Mouse (Mus musculus): ENCODE results near the gene Hoxa10. TPM values are rescaled to one million over a fixed set of nuclear protein-coding genes. Genes with fewer than 3 reads are reported as not detected.
A peak's percentile ranks its signal among the peaks of the same experiment; 100 is the strongest.

The Hoxa10 gene
- polyA plus RNA-seq, 1 experiment from 2014 or later, result not detected

DNA sequence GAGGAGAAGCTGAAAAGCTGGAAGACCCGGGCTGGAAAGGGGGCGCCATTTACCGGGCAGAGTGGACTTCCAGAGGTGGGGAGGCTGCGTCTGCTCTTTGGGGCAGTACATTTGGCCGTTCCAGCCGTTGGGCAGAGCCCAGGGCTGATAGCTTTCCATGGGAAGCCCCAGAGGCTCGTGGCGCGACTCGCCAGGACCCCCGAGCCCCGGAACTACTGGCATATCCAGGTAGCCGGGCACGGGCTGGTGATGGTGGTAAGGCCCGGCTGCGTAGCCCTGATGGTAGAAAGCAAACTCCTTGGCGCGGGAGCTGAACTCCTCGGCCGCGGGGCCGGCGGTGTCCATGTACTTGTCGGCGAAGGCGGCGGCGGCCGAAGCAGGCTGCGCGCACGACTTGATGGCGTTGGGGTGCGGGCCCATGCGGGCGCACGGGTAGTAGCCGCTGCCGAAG is 19.2 kb upstream of the Hoxa10 start:
- no peak for ATAC-seq (replicated peaks; ENCODE audit: low FRiP score)
- WGBS, result under 1% methylated on average over 39 of the region's 39 CpGs
- no peaks in the 10 kb centered on the region for H3K9me3 ChIP-seq (ENCODE audit: control insufficient read depth, low read length)
- H3K4me2 ChIP-seq (ENCODE audit: low read depth, low read length, severe bottlenecking), result peak overlapping the region; percentile 27
- peak overlapping the region; percentile 23 for H3K4me3 ChIP-seq (ENCODE audit: low read depth, low read length)
- no peaks in the 10 kb centered on the region for H3K36me3 ChIP-seq (ENCODE audit: control insufficient read depth, insufficient read depth, low read length)
- H3K9ac ChIP-seq (ENCODE audit: low read length), result no peak overlapping the region
- H3K4me1 ChIP-seq (replicated peaks; ENCODE audit: control insufficient read depth, insufficient read depth, low read length), result peaks cover 7% of the 10 kb centered on the region; the same call in 1 of the 2 replicates
- H3K27ac ChIP-seq (ENCODE audit: low read depth, low read length), result no peak overlapping the region
- peaks cover 90% of the 10 kb centered on the region for H3K27me3 ChIP-seq (ENCODE audit: control insufficient read depth, insufficient read depth, low read length)
- DNase-seq (ENCODE audit: low spot score), result peak; percentile 75

DNA sequence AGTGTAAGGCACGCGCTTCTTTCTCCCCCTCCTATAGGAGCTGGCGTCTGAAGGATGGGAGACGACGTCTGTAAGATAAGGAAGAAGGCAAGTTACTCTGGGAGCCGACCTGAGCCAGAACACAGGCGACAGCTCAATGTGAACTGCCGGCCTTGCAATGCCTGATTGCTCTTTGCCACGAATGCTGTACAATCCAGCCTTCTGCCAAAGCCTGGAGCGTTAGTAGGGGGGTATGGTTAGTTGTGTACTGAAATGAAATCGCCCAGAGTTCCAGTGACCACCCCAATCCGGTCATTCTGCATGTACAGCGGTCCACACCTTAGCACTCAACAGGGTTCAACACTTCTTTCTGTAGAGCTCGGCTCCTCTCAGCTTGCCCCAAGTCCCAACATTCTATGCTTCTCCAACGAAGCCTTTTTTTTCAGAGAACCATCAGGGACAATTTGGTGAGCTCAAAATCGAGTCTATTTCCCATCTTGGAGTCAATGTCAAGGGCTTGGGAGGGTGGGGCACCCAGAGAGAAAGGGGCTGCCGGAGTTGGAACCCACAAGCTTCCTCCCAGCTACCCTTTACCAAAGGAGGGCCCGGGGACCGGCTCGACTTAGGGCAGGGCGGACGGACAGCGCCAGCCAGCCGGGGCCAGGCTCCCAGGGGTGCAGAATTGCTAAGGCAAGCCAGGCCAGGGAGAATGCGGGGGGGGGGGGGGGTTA is 18.6 kb upstream of the Hoxa10 start:
- Histone ChIP-seq H3K36me3 (ENCODE audit: control insufficient read depth, insufficient read depth, low read length) (no peaks in the 10 kb centered on the region), H3K9me3 (ENCODE audit: control insufficient read depth, low read length) (no peaks in the 10 kb centered on the region), H3K9ac (ENCODE audit: low read length) (no peak overlapping the region), H3K4me2 (ENCODE audit: low read depth, low read length, severe bottlenecking) (no peak overlapping the region), H3K27me3 (ENCODE audit: control insufficient read depth, insufficient read depth, low read length) (peaks cover 87% of the 10 kb centered on the region), H3K4me3 (ENCODE audit: low read depth, low read length) (no peak overlapping the region), H3K27ac (ENCODE audit: low read depth, low read length) (no peak overlapping the region), H3K4me1 (replicated peaks; ENCODE audit: control insufficient read depth, insufficient read depth, low read length) (peaks cover 7% of the 10 kb centered on the region; the same call in 1 of the 2 replicates)
- ATAC-seq (replicated peaks; ENCODE audit: low FRiP score) (no peak), DNase-seq (ENCODE audit: low spot score) (peak; percentile 64)
- WGBS, result 1% methylated on average over 24 of the region's 25 CpGs

DNA sequence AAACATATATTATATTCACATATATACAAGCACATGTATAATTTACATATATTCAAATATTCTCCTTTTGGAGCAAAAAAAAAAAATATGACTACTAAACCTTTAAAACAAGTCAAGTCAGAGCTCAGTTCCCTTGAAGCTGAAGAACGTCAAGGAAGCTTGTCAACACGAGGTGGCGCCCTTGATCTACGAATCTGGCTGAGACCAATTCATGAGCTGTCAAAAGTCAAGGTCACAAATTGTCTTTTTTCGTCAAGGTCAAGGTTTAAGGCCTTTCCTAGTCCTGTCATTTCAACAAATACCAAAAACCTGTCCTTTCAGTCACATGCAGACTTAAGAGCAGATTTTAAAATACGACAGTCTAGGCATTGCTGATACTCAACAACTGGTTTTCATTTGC is 16.3 kb upstream of the Hoxa10 start:
- Histone ChIP-seq H3K27me3 (ENCODE audit: control insufficient read depth, insufficient read depth, low read length) (peaks cover 87% of the 10 kb centered on the region), H3K4me3 (ENCODE audit: low read depth, low read length) (no peak overlapping the region)
- ATAC-seq (replicated peaks; ENCODE audit: low FRiP score), result no peak

DNA sequence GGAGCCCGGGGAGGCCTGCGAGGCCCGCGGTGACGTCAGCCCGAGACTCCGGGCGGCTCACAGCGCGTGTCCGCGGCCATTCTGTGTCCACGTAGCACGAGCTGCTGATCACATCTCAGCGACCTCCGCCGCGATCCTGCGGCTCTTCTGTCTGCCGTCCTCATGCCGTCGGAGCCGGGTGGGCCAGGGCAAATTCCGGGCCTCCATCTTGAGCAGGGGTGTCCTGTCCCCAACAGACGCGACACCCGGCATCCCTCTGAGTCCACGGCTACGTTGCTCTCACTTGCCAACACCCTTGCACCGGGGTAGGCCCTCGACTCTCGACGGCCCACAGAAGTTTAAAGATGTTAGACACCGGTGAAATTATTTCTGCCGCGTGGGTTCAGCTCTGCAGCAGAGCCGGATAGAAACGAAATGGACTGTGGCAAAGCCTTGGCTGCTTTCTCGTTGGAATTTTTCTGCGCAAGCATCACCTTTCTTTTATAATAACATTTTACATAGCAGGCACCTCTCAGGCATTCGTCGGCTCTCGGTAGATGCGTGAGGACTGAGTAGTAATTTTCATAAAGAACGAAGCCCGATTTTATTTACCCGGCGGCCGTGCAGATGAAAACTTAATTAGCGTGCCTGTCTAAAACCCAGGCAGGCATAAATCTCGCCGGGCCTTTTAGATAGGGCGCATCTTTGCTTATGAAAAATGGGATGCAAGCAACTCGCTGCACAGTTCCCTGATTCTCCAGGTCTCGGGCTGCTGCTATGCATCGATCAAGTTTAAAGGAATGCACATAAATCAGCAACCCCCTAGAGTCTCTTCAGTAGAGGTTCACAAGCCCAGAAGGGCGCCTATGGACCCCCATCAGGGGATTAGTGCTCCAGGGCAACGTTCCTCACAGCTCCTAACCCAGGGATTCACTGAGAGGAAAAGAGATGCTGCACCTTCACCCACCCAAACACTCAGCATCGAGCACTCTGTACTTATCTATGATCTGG is 13.2 kb upstream of the Hoxa10 start:
- H3K9ac ChIP-seq (ENCODE audit: low read length), result no peak overlapping the region
- peaks cover 89% of the 10 kb centered on the region for H3K27me3 ChIP-seq (ENCODE audit: control insufficient read depth, insufficient read depth, low read length)
- no peak overlapping the region for H3K27ac ChIP-seq (ENCODE audit: low read depth, low read length)
- no peaks in the 10 kb centered on the region for H3K9me3 ChIP-seq (ENCODE audit: control insufficient read depth, low read length)
- no peak overlapping the region for H3K4me3 ChIP-seq (ENCODE audit: low read depth, low read length)
- no peak for ATAC-seq (replicated peaks; ENCODE audit: low FRiP score)
- no peaks in the 10 kb centered on the region for H3K36me3 ChIP-seq (ENCODE audit: control insufficient read depth, insufficient read depth, low read length)
- peaks cover 3% of the 10 kb centered on the region; the same call in 1 of the 2 replicates for H3K4me1 ChIP-seq (replicated peaks; ENCODE audit: control insufficient read depth, insufficient read depth, low read length)
- under 1% methylated on average over 59 of the region's 59 CpGs for WGBS
- peak; percentile 71 for DNase-seq (ENCODE audit: low spot score)
- H3K4me2 ChIP-seq (ENCODE audit: low read depth, low read length, severe bottlenecking), result no peak overlapping the region

More for the DNA sequence above, 16.3 kb upstream of the Hoxa10 start:
- WGBS, result 2% methylated on average over 6 of the region's 6 CpGs
- Histone ChIP-seq H3K36me3 (ENCODE audit: control insufficient read depth, insufficient read depth, low read length) (no peaks in the 10 kb centered on the region), H3K4me1 (replicated peaks; ENCODE audit: control insufficient read depth, insufficient read depth, low read length) (peaks cover 8% of the 10 kb centered on the region; the same call in 1 of the 2 replicates), H3K27ac (ENCODE audit: low read depth, low read length) (no peak overlapping the region), H3K9ac (ENCODE audit: low read length) (no peak overlapping the region), H3K9me3 (ENCODE audit: control insufficient read depth, low read length) (no peaks in the 10 kb centered on the region), H3K4me2 (ENCODE audit: low read depth, low read length, severe bottlenecking) (no peak overlapping the region)
- peak; percentile 83 for DNase-seq (ENCODE audit: low spot score)

DNA sequence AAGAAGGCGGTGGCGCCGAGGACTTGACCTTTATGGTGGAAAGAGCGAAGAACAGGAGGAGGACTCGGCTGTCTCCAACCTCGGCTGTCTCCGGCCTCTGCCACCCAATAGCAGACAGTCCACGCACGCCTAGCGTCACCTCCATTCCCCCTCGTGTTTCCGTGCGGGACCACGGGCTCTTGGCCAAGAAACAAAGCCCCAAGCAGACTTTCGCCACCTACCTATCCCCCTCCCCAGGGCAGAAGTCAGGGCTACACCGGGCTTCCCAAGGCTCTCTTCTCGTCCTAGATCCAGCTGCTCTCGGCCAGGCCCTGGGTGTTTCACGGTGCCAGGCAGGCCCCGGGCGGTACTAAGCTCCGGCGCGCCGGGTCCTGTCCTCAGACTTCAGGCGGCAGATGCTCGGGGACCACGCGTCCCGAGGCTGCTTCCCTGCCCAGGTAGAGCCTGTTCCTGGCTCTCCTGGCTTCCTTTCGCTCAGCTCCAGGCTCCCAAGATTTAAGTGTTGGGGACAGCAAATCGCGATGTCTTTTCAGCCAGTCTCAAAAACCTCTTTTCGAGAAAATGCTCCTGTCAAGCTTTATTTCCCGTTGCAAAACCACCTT is 12.2 kb upstream of the Hoxa10 start:
- Histone ChIP-seq H3K4me3 (ENCODE audit: low read depth, low read length) (no peak overlapping the region), H3K9ac (ENCODE audit: low read length) (no peak overlapping the region), H3K4me2 (ENCODE audit: low read depth, low read length, severe bottlenecking) (no peak overlapping the region), H3K27me3 (ENCODE audit: control insufficient read depth, insufficient read depth, low read length) (peaks cover 90% of the 10 kb centered on the region), H3K27ac (ENCODE audit: low read depth, low read length) (no peak overlapping the region), H3K4me1 (replicated peaks; ENCODE audit: control insufficient read depth, insufficient read depth, low read length) (peaks cover 3% of the 10 kb centered on the region; the same call in 1 of the 2 replicates), H3K9me3 (ENCODE audit: control insufficient read depth, low read length) (no peaks in the 10 kb centered on the region), H3K36me3 (ENCODE audit: control insufficient read depth, insufficient read depth, low read length) (no peaks in the 10 kb centered on the region)
- ATAC-seq (replicated peaks; ENCODE audit: low FRiP score) (no peak), DNase-seq (ENCODE audit: low spot score) (peak; percentile 61)
- 2% methylated on average over 35 of the region's 35 CpGs for WGBS

DNA sequence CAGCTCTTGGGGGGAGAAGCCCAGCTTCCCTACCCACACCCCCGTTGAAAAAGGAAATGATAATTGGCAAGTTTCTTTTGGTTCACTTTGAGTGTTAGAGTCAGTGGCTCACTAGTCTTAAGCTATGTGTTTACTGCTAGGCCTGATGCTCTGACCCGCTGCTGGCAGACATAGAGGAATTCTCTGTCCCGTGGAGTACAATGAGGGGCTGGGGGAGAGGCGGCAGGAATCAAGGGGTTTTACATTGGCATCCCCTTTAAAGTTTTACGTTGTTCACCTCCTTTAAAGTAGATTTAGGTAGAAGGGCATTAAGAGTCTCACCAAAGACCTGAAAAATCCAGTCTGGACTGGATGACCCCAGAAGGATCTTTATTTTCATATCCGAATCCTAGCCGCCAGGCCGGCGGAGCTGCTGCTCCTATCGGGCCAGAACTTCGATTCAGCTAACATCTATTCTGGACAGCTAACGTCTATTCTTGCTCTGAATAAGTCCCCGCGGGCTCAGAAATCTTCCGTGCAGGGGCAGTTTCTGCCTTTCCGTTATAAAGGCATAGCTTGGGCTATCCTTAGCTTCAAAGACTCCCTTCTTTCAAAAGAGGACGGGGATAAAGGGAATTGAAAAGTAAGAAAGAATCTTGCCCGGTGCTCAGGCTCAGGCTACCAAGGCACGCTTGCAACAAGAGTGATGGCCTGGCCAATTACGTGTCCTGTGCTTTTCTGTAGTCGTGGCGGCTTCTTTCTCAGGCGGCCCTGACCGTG is 11.5 kb upstream of the Hoxa10 start:
- H3K9ac ChIP-seq (ENCODE audit: low read length), result no peak overlapping the region

DNA sequence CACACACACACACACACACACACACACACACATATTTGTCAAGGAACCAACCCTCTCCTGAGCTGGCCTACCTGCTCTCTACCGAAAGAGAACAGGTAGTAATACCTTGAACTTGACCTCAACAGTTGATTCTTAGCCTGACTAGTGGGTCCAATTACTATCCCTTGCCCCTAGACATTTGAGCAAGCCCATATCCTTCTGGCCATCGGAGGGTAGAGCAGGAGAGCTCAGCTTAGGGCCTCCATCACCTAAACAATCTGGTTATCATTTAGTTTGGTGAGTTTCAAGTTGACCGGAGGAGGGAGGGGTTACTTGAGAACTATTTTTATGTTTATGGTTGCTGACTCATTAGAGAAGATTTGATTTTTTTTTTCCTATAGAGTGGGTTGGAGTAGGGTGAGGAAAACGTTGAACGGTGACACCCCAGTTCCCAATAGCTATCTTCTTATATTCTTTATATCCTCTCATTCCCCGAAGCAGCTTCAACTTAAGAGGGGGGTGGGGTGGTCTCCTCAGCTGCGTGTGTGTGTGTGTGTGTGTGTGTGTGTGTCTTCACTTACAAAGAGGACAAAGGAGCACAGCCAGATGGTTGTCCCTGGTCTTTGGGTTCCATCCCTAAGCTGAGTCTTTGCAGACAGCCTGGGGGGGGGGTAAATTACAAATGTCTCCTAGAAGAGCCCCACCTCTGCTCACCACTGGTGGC is 10.7 kb upstream of the Hoxa10 start:
- Histone ChIP-seq H3K4me3 (ENCODE audit: low read depth, low read length) (no peak overlapping the region), H3K4me2 (ENCODE audit: low read depth, low read length, severe bottlenecking) (no peak overlapping the region), H3K4me1 (replicated peaks; ENCODE audit: control insufficient read depth, insufficient read depth, low read length) (peaks cover 3% of the 10 kb centered on the region; the same call in 1 of the 2 replicates), H3K27me3 (ENCODE audit: control insufficient read depth, insufficient read depth, low read length) (peaks cover 93% of the 10 kb centered on the region), H3K27ac (ENCODE audit: low read depth, low read length) (no peak overlapping the region), H3K36me3 (ENCODE audit: control insufficient read depth, insufficient read depth, low read length) (no peaks in the 10 kb centered on the region), H3K9me3 (ENCODE audit: control insufficient read depth, low read length) (no peaks in the 10 kb centered on the region), H3K9ac (ENCODE audit: low read length) (no peak overlapping the region)
- no peak for DNase-seq (ENCODE audit: low spot score)
- WGBS, result 9% methylated on average over 7 of the region's 7 CpGs
- ATAC-seq (replicated peaks; ENCODE audit: low FRiP score), result no peak

More for the DNA sequence above, 11.5 kb upstream of the Hoxa10 start:
- no peak overlapping the region for H3K4me3 ChIP-seq (ENCODE audit: low read depth, low read length)
- no peak overlapping the region for H3K4me2 ChIP-seq (ENCODE audit: low read depth, low read length, severe bottlenecking)
- ATAC-seq (replicated peaks; ENCODE audit: low FRiP score), result no peak
- H3K4me1 ChIP-seq (replicated peaks; ENCODE audit: control insufficient read depth, insufficient read depth, low read length), result peaks cover 3% of the 10 kb centered on the region; the same call in 1 of the 2 replicates
- H3K9me3 ChIP-seq (ENCODE audit: control insufficient read depth, low read length), result no peaks in the 10 kb centered on the region
- peaks cover 91% of the 10 kb centered on the region for H3K27me3 ChIP-seq (ENCODE audit: control insufficient read depth, insufficient read depth, low read length)
- H3K36me3 ChIP-seq (ENCODE audit: control insufficient read depth, insufficient read depth, low read length), result no peaks in the 10 kb centered on the region
- 1% methylated on average over 24 of the region's 24 CpGs for WGBS
- peak; percentile 62 for DNase-seq (ENCODE audit: low spot score)
- H3K27ac ChIP-seq (ENCODE audit: low read depth, low read length), result no peak overlapping the region

Data from forebrain, embryonic 11.5 days (tissue).